Mouse (Mus musculus) intestine, embryonic 16.5 days (tissue): ENCODE results near the gene Tmem139. TPM values are rescaled to one million over a fixed set of nuclear protein-coding genes. Genes with fewer than 3 reads are reported as not detected.

Experiments used
- ATAC-seq: fragments of 200-750 bp; cut with Nextera tagmentation; 2 replicates; pipeline ENCODE4 v1.8.0; 2017; ENCODE audit warnings: moderate TSS enrichment, moderate library complexity
- H3K27ac ChIP-seq: fragments of 300-500 bp; sonication (generic); 2 replicates; pipeline ENCODE4 v1.5.1; 2014; ENCODE audit warnings: mild to moderate bottlenecking, low read length
- H3K27me3 ChIP-seq: fragments of 300-500 bp; sonication (generic); replicated peaks from 2 replicates; pipeline ENCODE4 v1.6.1; 2014; ENCODE audit warnings: low read length, control low read depth, mixed read lengths; ENCODE audit not compliant: control insufficient read depth, insufficient read depth
- H3K36me3 ChIP-seq: fragments of 300-500 bp; sonication (generic); 2 replicates; pipeline ENCODE4 v1.6.1; 2014; ENCODE audit warnings: low read length, control low read depth; ENCODE audit not compliant: control insufficient read depth, insufficient read depth
- H3K4me1 ChIP-seq: fragments of 300-500 bp; sonication (generic); 2 replicates; pipeline ENCODE4 v1.6.1; 2014; ENCODE audit warnings: low read length, control low read depth, mixed read lengths; ENCODE audit not compliant: control insufficient read depth, insufficient read depth
- H3K4me2 ChIP-seq: fragments of 300-500 bp; sonication (generic); 2 replicates; pipeline ENCODE4 v1.6.1; 2014; ENCODE audit warnings: low read depth, low read length, control low read depth
- H3K4me3 ChIP-seq: fragments of 300-500 bp; sonication (generic); 2 replicates; pipeline ENCODE4 v1.5.1; 2014; ENCODE audit warnings: mild to moderate bottlenecking, low read length
- H3K9ac ChIP-seq: fragments of 300-500 bp; sonication (generic); 2 replicates; pipeline ENCODE4 v1.6.1; 2014; ENCODE audit warnings: low read depth, low read length
- H3K9me3 ChIP-seq: fragments of 300-500 bp; sonication (generic); 2 replicates; pipeline ENCODE4 v1.6.1; 2016; ENCODE audit warnings: low read length, control low read depth; ENCODE audit not compliant: control insufficient read depth
- WGBS: fragments of 180-500 bp; shearing (Covaris S2); extraction: QIAGEN DNeasy Blood & Tissue Kit; methylation state at CpG from one replicate; pipeline ENCODE4 v1.1.7; 2014; 5-methylcytosine and 5-hydroxymethylcytosine counted together
- polyA plus RNA-seq: library from polyadenylated mRNA; unstranded; fragments of >200 nt; fragmentation: Nextera tagmentation; extraction: Ambion mirVana; gene quantifications from 2 replicates; pipeline ENCODE4 v1.2.1, GENCODE M21; 2015

The Tmem139 gene
- polyA plus RNA-seq, 1 experiment from 2014 or later: 19.5 TPM

DNA sequence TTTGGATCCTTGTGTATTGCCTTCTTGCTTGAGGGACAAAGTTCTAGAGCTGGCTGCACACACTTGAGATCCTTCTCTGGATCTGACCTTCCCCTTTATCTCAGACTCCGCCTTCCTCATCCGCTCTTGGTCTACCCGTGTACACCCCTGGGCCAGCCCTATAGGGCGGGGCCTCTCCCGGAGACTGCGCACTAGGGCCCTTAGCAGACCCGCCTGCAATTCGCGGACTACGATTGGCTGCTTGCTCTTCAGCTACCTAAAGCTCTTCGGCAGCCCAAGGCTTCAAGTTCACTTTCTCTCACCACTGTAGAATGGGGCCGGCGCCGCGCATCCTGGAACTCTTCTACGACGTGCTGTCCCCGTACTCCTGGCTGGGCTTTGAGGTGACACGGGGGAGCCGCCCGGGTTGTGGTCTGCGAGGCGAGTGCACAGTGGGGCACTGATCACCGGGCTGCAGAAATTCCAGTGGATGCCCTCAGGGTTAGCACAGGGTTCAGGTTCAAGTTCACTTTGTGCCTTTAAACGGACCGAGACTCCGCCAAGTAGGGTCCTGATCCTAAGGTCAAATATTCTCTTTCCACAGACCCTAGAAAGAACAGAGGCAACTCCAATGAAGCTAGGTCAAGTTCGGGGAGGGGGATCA lies 15.9 kb upstream of the Tmem139 start, which contains the start of gene Gstk1:
Gstk1 (plus strand) TSS at position 225 of the 643 bp plus-strand sequence.
- no peaks in the 10 kb centered on the region for H3K9me3 ChIP-seq
- H3K4me1 ChIP-seq: peaks cover under 1% of the 10 kb centered on the region
- H3K9ac ChIP-seq: peak within 1 kb of the TSS; percentile 60
- H3K27ac ChIP-seq: no peak within 1 kb of the TSS
- H3K36me3 ChIP-seq: no peaks in the 10 kb centered on the region
- peak within 1 kb of the TSS; percentile 50 for H3K4me3 ChIP-seq
- peak within 1 kb of the TSS; percentile 79 for H3K4me2 ChIP-seq
- ATAC-seq: peak; percentile 100
- WGBS: 3% methylated on average over 28 of the region's 28 CpGs
- no peaks in the 10 kb centered on the region for H3K27me3 ChIP-seq

DNA sequence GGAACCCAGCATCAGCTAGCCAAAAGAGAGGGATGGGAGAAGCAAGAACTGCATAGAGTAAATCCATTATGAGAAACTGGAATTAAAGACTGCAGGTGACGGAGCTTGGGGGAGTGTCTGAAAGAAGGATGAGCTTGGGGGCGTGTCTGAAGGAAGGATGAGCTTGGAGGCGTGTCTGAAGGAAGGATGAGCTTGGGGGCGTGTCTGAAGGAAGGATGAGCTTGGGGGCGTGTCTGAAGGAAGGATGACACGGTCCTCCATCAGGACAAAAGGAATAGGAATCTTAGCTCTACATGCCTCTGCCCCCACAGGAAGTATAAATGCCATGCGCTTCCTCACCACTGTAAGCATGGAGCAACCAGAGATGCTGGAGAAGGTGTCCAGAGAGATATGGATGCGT lies 14.6 kb upstream of the Tmem139 start:
- peak overlapping the region; percentile 17; the same call in 1 of the 2 replicates for H3K4me3 ChIP-seq
- no peak overlapping the region for H3K9ac ChIP-seq
- peak overlapping the region; percentile 18; the same call in 1 of the 2 replicates for H3K4me2 ChIP-seq
- ATAC-seq: no peak
- peaks cover 4% of the 10 kb centered on the region for H3K4me1 ChIP-seq
- no peaks in the 10 kb centered on the region for H3K9me3 ChIP-seq
- WGBS: 15% methylated on average over 8 of the region's 8 CpGs
- no peaks in the 10 kb centered on the region for H3K27me3 ChIP-seq
- no peak overlapping the region for H3K27ac ChIP-seq
- H3K36me3 ChIP-seq: no peaks in the 10 kb centered on the region

DNA sequence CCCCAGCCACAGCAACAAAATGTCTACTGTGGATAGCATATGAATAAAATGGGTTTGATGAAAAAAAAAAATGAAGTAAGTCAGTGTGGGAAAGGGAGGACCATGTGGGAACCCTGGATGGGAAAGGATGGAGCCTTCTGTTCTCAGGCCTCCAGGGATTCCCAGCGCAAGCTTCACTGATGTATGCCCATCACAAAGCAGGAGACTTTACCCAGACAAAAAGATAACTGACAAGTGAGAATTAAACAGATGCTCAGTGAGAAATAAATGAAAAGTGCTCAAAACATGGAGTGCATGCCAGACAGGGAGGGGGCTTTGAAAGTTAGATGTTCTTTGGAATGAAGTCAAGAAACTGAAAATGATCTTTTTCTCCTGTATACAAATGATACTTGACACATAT lies 13.8 kb upstream of the Tmem139 start:
- H3K9me3 ChIP-seq: no peaks in the 10 kb centered on the region
- H3K4me3 ChIP-seq: no peak overlapping the region
- H3K4me1 ChIP-seq: peaks cover 4% of the 10 kb centered on the region
- no peak overlapping the region for H3K27ac ChIP-seq
- WGBS: 76% methylated on average over 1 of the region's 1 CpGs
- no peak overlapping the region for H3K4me2 ChIP-seq
- no peak overlapping the region for H3K9ac ChIP-seq
- ATAC-seq: no peak
- H3K27me3 ChIP-seq: no peaks in the 10 kb centered on the region
- H3K36me3 ChIP-seq: no peaks in the 10 kb centered on the region

DNA sequence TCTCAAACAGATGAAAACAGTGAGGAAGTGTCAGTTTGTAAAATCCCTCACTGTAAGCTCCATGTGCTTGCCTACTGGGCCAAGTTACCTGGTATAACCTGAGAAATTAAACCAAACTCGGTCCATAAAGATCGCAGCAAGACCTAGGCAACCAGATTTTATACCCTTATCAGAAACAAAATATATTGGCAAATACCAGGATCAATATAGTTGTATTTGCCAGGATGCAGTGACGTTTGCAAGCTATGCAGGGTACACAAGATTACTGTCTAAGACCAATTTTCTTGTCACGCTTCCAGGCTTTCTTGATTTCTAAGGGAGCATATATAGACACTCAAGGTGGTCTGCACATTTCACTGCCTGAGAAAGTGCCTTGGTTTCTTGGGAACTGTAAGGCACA lies 10.0 kb upstream of the Tmem139 start:
- Histone ChIP-seq H3K27ac (no peak overlapping the region), H3K36me3 (no peaks in the 10 kb centered on the region), H3K4me3 (no peak overlapping the region), H3K4me1 (peaks cover 4% of the 10 kb centered on the region), H3K4me2 (no peak overlapping the region), H3K9ac (no peak overlapping the region), H3K27me3 (no peaks in the 10 kb centered on the region), H3K9me3 (no peaks in the 10 kb centered on the region)
- no peak for ATAC-seq
- 88% methylated on average over 4 of the region's 4 CpGs for WGBS

DNA sequence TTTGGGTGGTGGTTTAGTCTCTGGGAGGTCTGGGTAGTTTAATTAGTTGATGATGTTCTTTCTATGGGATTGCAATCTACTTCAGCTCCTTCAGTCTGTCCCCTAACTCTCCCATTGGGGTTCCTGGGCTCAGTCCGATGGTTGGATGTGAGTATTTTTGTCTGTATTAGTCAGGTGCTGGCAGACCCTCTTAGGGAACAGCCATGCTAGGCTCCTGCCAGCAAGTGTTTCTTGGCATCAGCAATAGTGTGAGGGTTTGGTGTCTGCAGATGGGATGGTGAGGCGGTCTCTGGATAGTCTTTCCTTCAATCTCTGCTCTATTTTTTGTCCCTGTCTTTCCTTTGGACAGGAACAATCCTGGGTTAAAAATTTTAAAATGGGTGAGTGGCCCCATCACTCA lies 8.7 kb upstream of the Tmem139 start:
- H3K4me2 ChIP-seq: no peak overlapping the region
- no peak overlapping the region for H3K27ac ChIP-seq
- no peak overlapping the region for H3K4me3 ChIP-seq
- H3K27me3 ChIP-seq: no peaks in the 10 kb centered on the region
- H3K36me3 ChIP-seq: no peaks in the 10 kb centered on the region
- H3K4me1 ChIP-seq: peaks cover 7% of the 10 kb centered on the region
- no peak overlapping the region for H3K9ac ChIP-seq
- 77% methylated on average over 2 of the region's 2 CpGs for WGBS
- ATAC-seq: no peak
- H3K9me3 ChIP-seq: no peaks in the 10 kb centered on the region

DNA sequence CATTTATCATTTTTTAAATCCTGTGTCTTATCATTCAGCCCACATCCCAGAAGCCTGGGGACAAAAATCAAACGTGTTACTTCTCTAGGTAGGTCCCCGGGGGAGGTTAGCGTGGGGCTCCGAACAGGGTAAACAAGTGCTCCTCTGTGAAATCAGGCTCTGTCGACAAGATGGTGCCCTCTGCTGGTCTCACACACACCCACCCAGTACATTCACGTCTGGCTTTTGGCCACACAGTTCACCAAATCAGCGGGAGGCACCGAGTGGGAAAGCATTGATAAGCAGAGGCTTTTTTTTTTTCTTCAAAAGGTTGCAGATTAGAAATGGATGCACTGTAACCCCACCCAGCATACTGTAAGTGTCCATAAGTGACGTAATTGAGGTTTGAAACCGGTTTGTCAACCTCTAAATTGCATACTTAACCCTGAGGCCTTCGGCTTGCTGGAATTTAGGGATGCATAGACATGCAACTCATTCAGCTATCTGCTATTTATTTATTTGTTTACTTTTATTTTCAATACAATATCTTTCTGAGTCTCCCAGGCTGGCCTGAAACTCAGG lies 4.4 kb upstream of the Tmem139 start:
- Histone ChIP-seq H3K9me3 (no peaks in the 10 kb centered on the region), H3K4me2 (no peak overlapping the region), H3K4me1 (0 out of 2 replicates have a peak, but pooled peaks cover 3% of the 10 kb centered on the region), H3K27ac (no peak overlapping the region), H3K36me3 (no peaks in the 10 kb centered on the region), H3K9ac (no peak overlapping the region), H3K4me3 (no peak overlapping the region), H3K27me3 (no peaks in the 10 kb centered on the region)
- ATAC-seq: peak; percentile 56
- WGBS: 16% methylated on average over 11 of the region's 11 CpGs

DNA sequence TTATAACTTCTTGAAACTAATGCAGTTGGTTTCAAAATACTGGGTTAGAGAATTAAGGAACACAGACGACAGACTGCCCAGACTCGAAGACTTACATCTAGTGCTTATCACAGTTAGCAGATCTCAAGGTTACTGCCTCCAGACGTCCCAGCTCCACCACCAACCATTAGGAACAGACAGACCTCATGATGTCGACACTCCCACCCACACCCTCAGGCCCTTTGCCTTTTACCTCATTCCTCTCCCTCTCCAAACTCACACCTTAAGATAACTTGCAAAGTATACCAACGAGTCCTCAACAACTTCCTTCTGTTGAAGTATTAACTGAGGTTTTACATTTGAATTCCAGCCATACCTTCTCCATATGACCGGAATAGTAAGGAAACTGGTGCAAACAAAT lies 1.3 kb upstream of the Tmem139 start:
- Histone ChIP-seq H3K4me2 (no peak overlapping the region), H3K27me3 (no peaks in the 10 kb centered on the region), H3K27ac (peak overlapping the region; percentile 85; the same call in 1 of the 2 replicates), H3K4me1 (peaks cover 11% of the 10 kb centered on the region; the same call in 1 of the 2 replicates), H3K9ac (no peak overlapping the region), H3K9me3 (no peaks in the 10 kb centered on the region), H3K36me3 (no peaks in the 10 kb centered on the region), H3K4me3 (no peak overlapping the region)
- WGBS: 45% methylated on average over 6 of the region's 6 CpGs
- ATAC-seq: no peak

DNA sequence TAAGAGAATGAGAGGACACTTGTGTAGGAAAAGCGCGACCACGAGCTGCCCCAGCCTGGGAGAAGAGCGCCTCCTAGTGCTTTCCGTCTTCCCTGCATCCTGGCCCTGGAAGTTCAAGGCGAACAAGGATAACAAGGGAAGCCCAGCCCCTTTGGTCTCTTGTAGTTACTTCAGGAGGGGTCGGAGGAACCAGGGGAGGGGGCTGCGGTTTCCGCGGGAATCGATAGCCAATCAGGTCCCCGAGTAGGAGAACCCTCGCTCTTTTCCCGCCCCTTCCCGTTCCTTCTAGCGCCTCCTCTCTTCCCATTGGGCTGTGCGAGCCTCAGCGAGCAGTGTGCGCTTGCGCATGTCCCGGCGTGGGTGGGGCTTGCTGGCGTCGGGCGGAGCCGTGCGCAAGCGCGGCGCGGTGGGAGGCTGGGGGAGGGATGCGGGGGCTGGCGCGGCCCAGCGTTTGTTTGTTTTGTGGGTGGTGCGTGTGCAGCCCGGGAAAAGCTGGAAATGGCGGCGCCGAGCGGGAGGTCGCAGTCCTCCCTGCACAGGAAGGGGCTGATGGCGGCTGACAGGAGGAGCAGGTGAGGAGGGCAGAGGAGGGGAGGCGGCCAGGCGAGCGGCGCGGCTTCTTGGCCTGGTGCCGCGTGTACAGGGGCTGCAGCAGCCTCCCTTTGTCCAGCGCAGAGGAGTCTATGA lies 3.0 kb downstream of the Tmem139 start, which contains the start of gene Casp2:
Casp2 (plus strand) TSS at position 360 of the 687 bp plus-strand sequence.
- Histone ChIP-seq H3K9me3 (no peaks in the 10 kb centered on the region), H3K27me3 (no peaks in the 10 kb centered on the region), H3K27ac (peak within 1 kb of the TSS; percentile 95), H3K36me3 (peaks cover 16% of the 10 kb centered on the region), H3K4me3 (peak within 1 kb of the TSS; percentile 88), H3K4me2 (peak within 1 kb of the TSS; percentile 77), H3K9ac (peak within 1 kb of the TSS; percentile 98), H3K4me1 (peaks cover 8% of the 10 kb centered on the region; the same call in 1 of the 2 replicates)
- WGBS: 1% methylated on average over 48 of the region's 51 CpGs
- ATAC-seq: peak; percentile 97
